Mouse (Mus musculus) heart, embryonic 12.5 days (tissue): ENCODE data around the gene Bpifa5. TPM values are rescaled to one million over a fixed set of nuclear protein-coding genes. Genes with fewer than 3 reads are reported as not detected.
"Not testable (repeated sequence)": the region's sequence is repeated elsewhere in the genome, so short reads cannot be mapped to it uniquely, and the experiment has no call there.

Experiments
- ATAC-seq: fragments of 200-750 bp; cut with Nextera tagmentation; 2 replicates; pipeline ENCODE4 v1.8.0; 2017; ENCODE audit warnings: moderate TSS enrichment, moderate library complexity; ENCODE audit not compliant: insufficient number of reproducible peaks, low FRiP score
- H3K27ac ChIP-seq: fragments of 300-500 bp; sonication (generic); 2 replicates; pipeline ENCODE4 v1.5.1; 2016; ENCODE audit warnings: mild to moderate bottlenecking, moderate library complexity; ENCODE audit not compliant: poor library complexity, severe bottlenecking
- H3K27me3 ChIP-seq: fragments of 300-500 bp; sonication (generic); replicated peaks from 2 replicates; pipeline ENCODE4 v1.6.1; 2016; ENCODE audit warnings: mild to moderate bottlenecking, moderate library complexity
- H3K36me3 ChIP-seq: fragments of 300-500 bp; sonication (generic); 2 replicates; pipeline ENCODE4 v1.6.1; 2016; ENCODE audit warnings: mild to moderate bottlenecking, moderate library complexity
- H3K4me1 ChIP-seq: fragments of 300-500 bp; sonication (generic); replicated peaks from 2 replicates; pipeline ENCODE4 v1.6.1; 2016; ENCODE audit warnings: mild to moderate bottlenecking
- H3K4me2 ChIP-seq: fragments of 300-500 bp; sonication (generic); 2 replicates; pipeline ENCODE4 v1.6.1; 2016; ENCODE audit warnings: mild to moderate bottlenecking, moderate library complexity
- H3K4me3 ChIP-seq: fragments of 300-500 bp; sonication (generic); 2 replicates; pipeline ENCODE4 v1.5.1; 2016; ENCODE audit warnings: mild to moderate bottlenecking
- H3K9ac ChIP-seq: fragments of 300-500 bp; sonication (generic); 2 replicates; pipeline ENCODE4 v1.6.1; 2016; ENCODE audit warnings: mild to moderate bottlenecking, moderate library complexity
- H3K9me3 ChIP-seq: fragments of 300-500 bp; sonication (generic); replicated peaks from 2 replicates; pipeline ENCODE4 v1.6.1; 2016; ENCODE audit warnings: mild to moderate bottlenecking, moderate library complexity
- WGBS: fragments of 180-500 bp; shearing (Covaris S2); methylation state at CpG from one replicate; pipeline ENCODE4 v1.1.7; 2016; 5-methylcytosine and 5-hydroxymethylcytosine counted together
- polyA plus RNA-seq: library from polyadenylated mRNA; unstranded; fragments of >200 nt; fragmentation: Nextera tagmentation; extraction: Ambion mirVana; gene quantifications from 2 replicates; pipeline ENCODE4 v1.2.1, GENCODE M21; 2016

The Bpifa5 gene
- polyA plus RNA-seq, 1 experiment from 2014 or later, result not detected

DNA sequence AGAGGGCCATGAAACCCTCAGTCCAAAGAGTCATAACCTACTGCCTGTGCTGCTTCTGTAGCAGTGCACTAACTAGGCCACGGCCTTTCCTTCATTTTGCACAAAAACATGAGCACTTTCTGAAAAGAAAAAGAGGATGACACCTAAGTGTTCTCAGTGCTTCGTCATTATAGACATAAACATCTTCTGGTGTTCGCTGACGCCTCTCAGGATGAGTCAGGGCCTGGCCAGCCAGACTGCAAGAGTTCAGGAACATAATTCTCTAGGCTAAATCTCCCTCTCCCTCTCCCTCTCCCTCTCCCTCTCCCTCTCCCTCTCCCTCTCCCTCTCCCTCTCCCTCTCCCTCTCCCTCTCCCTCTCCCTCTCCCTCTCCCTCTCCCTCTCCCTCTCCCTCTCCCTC is 20.7 kb downstream of the Bpifa5 start:
- ATAC-seq, H3K4me1 ChIP-seq, H3K4me2 ChIP-seq, H3K27ac ChIP-seq, H3K27me3 ChIP-seq, H3K9me3 ChIP-seq, H3K36me3 ChIP-seq, H3K4me3 ChIP-seq, H3K9ac ChIP-seq: not testable (repeated sequence)
- WGBS, result 64% methylated on average over 4 of the region's 4 CpGs

DNA sequence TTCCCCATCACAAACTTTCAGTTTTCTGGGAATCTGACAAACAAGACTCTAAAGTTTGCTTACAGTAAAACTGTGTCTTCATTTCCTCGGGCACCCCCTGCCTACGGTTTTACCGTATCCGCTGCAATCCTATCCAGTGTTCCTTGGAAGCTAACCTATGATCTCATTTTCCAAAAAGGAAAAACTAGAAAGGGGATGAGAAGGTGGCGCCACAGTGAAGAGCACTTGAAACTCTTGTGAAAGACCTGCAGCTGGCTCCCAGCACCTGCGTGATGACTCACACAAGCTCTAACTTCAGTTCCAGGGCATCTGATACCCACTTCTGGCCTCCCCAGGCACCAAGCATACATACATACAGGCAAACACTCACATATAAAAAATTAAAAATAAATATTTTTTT is 22.9 kb downstream of the Bpifa5 start:
- ATAC-seq, result no peak
- no peaks in the 10 kb centered on the region for H3K9me3 ChIP-seq
- H3K4me1 ChIP-seq, result no peaks in the 10 kb centered on the region
- 81% methylated on average over 6 of the region's 6 CpGs for WGBS
- H3K27ac ChIP-seq, result no peak overlapping the region
- no peak overlapping the region for H3K4me3 ChIP-seq
- H3K4me2 ChIP-seq, result no peak overlapping the region
- no peaks in the 10 kb centered on the region for H3K27me3 ChIP-seq
- no peaks in the 10 kb centered on the region for H3K36me3 ChIP-seq
- no peak overlapping the region for H3K9ac ChIP-seq

DNA sequence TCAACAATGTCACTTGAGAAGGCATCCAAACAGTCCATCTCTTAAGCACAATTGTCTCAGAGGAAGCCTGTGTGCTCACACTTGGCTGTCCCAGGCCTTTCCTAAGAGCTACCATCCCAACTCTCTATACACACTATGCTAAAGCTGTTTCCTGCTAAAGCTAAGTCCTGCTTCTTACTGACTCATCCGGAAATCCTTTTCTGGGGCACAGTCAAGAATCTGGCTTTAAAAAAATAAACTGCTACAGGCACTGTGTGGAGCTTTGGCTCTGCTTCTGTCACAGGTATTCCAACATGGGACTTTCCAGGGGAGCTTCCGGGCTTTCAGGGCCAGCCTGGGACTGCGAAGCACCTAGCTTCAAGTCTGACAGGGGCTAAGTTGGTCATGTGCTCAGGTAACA is 23.3 kb downstream of the Bpifa5 start:
- H3K9me3 ChIP-seq, result no peaks in the 10 kb centered on the region
- no peak overlapping the region for H3K27ac ChIP-seq
- no peak overlapping the region for H3K9ac ChIP-seq
- no peaks in the 10 kb centered on the region for H3K36me3 ChIP-seq
- ATAC-seq, result no peak
- H3K27me3 ChIP-seq, result no peaks in the 10 kb centered on the region
- H3K4me3 ChIP-seq, result no peak overlapping the region
- 77% methylated on average over 3 of the region's 3 CpGs for WGBS
- no peak overlapping the region for H3K4me2 ChIP-seq
- H3K4me1 ChIP-seq, result no peaks in the 10 kb centered on the region

DNA sequence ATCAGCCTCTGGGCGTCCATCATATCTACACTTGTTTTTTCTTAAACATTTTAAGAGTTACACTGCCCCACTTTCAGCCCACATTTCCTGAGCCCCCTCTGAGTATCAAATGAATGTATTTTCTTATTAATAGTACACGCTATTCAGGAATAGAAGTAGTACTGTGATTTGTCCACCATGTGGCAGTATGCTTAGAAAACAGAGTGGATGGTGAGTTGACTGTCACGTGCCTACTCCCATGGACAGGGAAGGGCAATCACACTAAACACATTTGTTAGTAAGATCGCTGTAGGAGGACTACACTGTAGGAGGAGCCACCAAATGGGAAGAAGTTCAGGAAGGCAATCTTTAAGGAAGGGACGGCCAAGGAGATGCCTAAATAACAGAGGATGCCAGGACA is 25.1 kb downstream of the Bpifa5 start:
- Histone ChIP-seq H3K4me3 (no peak overlapping the region), H3K27ac (no peak overlapping the region), H3K9ac (no peak overlapping the region), H3K27me3 (no peaks in the 10 kb centered on the region), H3K4me1 (peaks cover 9% of the 10 kb centered on the region), H3K4me2 (no peak overlapping the region), H3K36me3 (no peaks in the 10 kb centered on the region), H3K9me3 (no peaks in the 10 kb centered on the region)
- 37% methylated on average over 5 of the region's 5 CpGs for WGBS
- no peak for ATAC-seq

DNA sequence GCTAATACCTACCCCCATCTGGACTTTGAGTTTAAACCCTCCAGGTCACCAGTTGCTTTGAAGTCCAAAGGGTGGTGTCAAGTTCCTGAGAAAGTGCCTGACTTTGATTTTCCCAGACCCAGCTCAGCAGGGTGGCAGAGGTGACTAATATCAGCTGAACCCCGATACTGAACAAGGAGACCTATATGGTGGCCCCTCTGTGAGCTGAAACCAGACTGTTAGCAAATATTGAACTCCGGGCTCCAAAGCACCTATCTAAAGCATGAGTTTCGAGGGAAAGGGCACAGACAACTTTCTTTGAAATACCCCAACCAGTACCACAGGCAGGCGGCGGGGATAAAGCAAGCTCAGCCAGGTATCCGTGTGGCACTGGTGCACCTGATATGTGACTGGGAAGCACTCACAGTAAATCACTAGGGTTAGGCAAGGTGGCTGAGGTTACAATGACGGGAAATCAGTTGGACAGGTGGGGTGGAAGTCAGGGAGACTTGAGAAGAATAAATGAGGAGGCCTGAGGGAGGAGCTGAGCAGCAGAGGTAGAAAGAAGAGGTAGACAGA is 27.5 kb downstream of the Bpifa5 start:
- H3K27me3 ChIP-seq, result no peaks in the 10 kb centered on the region
- no peaks in the 10 kb centered on the region for H3K36me3 ChIP-seq
- no peak overlapping the region for H3K4me2 ChIP-seq
- ATAC-seq, result no peak
- H3K4me3 ChIP-seq, result no peak overlapping the region
- 79% methylated on average over 7 of the region's 7 CpGs for WGBS
- no peak overlapping the region for H3K9ac ChIP-seq
- H3K27ac ChIP-seq, result no peak overlapping the region
- H3K9me3 ChIP-seq, result no peaks in the 10 kb centered on the region
- peaks cover 28% of the 10 kb centered on the region for H3K4me1 ChIP-seq

DNA sequence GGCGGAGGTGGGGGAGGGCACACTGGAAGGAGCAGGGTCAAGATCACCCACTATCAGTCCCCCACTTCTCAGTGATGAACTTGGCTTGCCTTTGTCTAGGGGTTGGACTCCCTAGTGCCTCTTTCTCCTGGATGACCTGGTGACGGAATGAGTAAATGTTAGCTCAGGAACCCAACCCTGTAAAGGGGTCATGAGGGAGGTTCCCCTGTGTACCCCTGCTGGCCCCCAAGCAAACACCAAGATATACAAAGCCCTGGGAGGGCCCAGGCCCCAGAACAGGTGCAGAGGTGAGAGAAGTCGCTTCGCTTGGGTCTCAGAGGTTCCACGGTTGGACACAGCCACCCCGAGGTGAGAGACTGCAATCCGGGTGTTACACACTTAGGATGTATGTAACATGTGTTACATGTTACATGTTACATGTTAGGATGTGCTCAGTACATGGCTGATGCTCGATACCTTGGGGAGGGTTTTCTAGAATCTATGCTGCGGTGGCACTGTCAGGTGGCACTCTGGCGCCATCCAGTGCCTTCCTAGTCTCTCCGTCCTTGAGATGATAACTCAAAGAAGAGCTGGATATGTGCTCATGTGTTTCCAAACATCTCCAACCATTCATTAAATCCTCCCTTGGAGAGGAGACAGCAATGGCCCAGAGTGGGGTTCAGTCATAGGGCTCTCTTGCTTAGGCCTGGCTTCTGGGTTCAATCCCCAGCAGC is 28.3 kb downstream of the Bpifa5 start, which contains the start of gene Bpifb1:
Gene Bpifb1 (plus strand): TSS at position 273 of the 713 bp plus-strand sequence.
- Histone ChIP-seq H3K27me3 (no peaks in the 10 kb centered on the region), H3K9me3 (no peaks in the 10 kb centered on the region), H3K4me3 (no peak within 1 kb of the TSS), H3K36me3 (no peaks in the 10 kb centered on the region), H3K9ac (no peak within 1 kb of the TSS), H3K27ac (no peak within 1 kb of the TSS), H3K4me1 (peaks cover 28% of the 10 kb centered on the region), H3K4me2 (no peak within 1 kb of the TSS)
- WGBS, result 81% methylated on average over 11 of the region's 11 CpGs
- no peak for ATAC-seq

DNA sequence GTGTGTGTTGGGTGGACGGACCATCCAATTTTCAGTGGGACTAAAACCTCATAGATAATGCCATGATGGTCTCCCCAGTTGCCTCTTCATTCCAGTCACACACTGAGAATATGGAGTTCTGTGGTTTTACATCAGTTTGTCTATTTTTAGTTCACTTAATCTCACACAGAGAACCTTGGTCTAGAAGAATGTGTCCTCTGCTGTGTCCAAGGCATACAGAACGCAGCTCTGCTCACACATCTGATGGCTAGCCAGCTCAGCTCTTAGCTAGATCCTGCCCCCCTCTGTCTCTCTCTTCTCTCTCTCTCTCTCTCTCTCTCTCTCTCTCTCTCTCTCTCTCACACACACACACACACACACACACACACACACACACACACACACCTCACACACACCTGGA is 29.7 kb downstream of the Bpifa5 start:
- Histone ChIP-seq H3K4me1 (peaks cover 28% of the 10 kb centered on the region), H3K4me3 (no peak overlapping the region), H3K27me3 (no peaks in the 10 kb centered on the region), H3K27ac (peak overlapping the region; percentile 43), H3K9me3 (no peaks in the 10 kb centered on the region), H3K4me2 (no peak overlapping the region), H3K9ac (no peak overlapping the region), H3K36me3 (no peaks in the 10 kb centered on the region)
- ATAC-seq, result no peak
- 21% methylated on average over 2 of the region's 2 CpGs for WGBS

DNA sequence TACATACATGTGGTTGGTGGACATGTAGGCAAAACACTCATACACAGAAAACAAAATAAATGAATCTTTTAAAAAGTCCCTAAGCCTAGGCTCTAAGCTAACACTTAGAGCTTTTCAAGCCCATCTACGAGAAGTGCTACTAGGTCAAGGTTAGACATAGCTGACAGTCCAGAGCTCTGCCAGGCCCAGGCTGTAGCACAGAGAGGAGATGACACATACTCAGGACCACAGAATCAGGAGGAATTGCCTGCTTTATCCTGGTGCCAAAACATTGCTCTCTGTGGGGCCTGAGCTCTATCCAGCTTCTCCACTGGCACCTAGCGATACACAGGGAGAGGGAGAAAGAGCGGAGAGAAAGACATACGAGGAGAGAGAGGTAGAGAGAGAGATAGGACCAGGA is 30.7 kb downstream of the Bpifa5 start:
- no peak overlapping the region for H3K27ac ChIP-seq
- WGBS, result 78% methylated on average over 4 of the region's 4 CpGs
- H3K9ac ChIP-seq, result no peak overlapping the region
- H3K9me3 ChIP-seq, result no peaks in the 10 kb centered on the region
- H3K27me3 ChIP-seq, result no peaks in the 10 kb centered on the region
- H3K4me3 ChIP-seq, result no peak overlapping the region
- no peak for ATAC-seq
- H3K4me2 ChIP-seq, result no peak overlapping the region
- peaks cover 28% of the 10 kb centered on the region for H3K4me1 ChIP-seq
- H3K36me3 ChIP-seq, result no peaks in the 10 kb centered on the region

DNA sequence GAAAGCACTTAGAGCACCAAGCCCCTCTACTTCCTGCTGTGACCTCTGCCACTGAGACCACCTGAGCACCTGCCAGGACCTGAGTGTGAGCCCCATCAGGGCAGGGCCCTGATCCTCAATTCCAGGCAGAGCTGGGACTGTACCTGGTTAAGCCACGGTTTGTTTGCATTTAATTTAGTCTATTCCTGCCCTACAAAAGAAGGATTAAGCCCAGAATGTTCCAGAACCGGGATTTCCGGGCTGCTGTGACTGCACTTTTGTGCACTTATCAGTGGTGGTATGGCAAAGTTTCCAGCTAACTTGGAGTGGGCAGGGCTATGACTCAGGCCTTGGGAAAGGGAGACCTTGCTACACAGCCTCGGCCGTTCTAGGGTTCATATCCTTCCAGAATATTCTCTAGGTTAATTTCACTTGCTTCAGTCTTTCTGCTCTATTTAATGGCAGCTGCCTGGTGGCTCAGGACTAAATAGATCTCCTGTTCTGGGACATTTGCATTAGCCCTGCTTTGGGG is 31.6 kb downstream of the Bpifa5 start:
- ATAC-seq, result no peak
- no peak overlapping the region for H3K4me2 ChIP-seq
- no peak overlapping the region for H3K9ac ChIP-seq
- H3K27ac ChIP-seq, result no peak overlapping the region
- no peak overlapping the region for H3K4me3 ChIP-seq
- no peaks in the 10 kb centered on the region for H3K9me3 ChIP-seq
- H3K4me1 ChIP-seq, result peaks cover 28% of the 10 kb centered on the region
- no peaks in the 10 kb centered on the region for H3K27me3 ChIP-seq
- H3K36me3 ChIP-seq, result no peaks in the 10 kb centered on the region
- 42% methylated on average over 5 of the region's 5 CpGs for WGBS

DNA sequence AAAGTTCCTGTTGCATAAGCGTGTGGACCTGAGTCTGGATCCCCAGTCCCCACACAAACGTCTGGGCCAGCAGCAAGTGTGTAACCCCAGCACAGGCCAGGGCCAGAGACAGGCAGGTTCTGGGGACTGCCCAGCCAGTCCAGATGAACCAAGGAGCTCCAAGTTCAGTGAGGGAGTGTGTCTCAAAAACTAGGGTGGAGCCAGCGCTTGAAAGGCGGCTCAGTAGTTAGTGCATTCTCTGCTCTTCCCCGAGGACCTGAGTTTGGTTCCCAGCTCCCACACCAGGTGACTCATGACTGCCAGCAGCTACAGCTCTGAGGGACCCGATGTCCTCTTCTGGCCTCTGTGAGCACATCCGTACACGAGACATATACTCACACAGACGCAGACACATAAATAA is 34.6 kb downstream of the Bpifa5 start:
- Histone ChIP-seq H3K9me3 (no peaks in the 10 kb centered on the region), H3K9ac (no peak overlapping the region), H3K4me2 (no peak overlapping the region), H3K36me3 (no peaks in the 10 kb centered on the region), H3K4me1 (peaks cover 23% of the 10 kb centered on the region), H3K27me3 (peaks cover 7% of the 10 kb centered on the region; the same call in 1 of the 2 replicates), H3K27ac (no peak overlapping the region), H3K4me3 (no peak overlapping the region)
- ATAC-seq, result no peak
- 87% methylated on average over 9 of the region's 9 CpGs for WGBS

DNA sequence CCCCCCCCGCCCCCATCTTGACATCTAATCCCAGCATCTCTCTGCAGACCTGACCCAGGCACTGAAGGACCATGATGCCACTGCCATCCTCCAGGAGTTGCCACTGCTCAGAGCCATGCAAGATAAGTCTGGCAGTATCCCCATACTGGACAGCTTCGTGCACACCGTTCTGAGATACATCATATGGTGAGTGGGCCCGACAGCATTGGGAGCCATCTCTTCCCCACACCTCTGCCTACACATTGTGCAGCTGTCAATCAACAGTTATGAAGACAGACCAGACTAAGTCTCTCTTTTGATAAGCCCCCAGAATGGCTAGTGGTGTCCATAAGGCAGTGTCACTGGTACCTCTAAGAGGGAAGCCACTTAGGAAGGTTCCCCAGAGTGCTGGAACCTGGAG is 42.2 kb downstream of the Bpifa5 start:
- no peak overlapping the region for H3K4me2 ChIP-seq
- H3K4me1 ChIP-seq, result peaks cover 7% of the 10 kb centered on the region; the same call in 1 of the 2 replicates
- no peak overlapping the region for H3K4me3 ChIP-seq
- WGBS, result 88% methylated on average over 4 of the region's 4 CpGs
- no peak overlapping the region for H3K9ac ChIP-seq
- no peaks in the 10 kb centered on the region for H3K9me3 ChIP-seq
- H3K27me3 ChIP-seq, result peaks cover 8% of the 10 kb centered on the region
- no peak overlapping the region for H3K27ac ChIP-seq
- H3K36me3 ChIP-seq, result no peaks in the 10 kb centered on the region
- ATAC-seq, result no peak
